Mouse (Mus musculus): ENCODE measurements around the gene Psmd4.
A peak's percentile ranks its signal among the peaks of the same experiment; 100 is the strongest.
"Not testable (repeated sequence)": the region's sequence is repeated elsewhere in the genome, so short reads cannot be mapped to it uniquely, and the experiment has no call there.

Psmd4 gene

DNA sequence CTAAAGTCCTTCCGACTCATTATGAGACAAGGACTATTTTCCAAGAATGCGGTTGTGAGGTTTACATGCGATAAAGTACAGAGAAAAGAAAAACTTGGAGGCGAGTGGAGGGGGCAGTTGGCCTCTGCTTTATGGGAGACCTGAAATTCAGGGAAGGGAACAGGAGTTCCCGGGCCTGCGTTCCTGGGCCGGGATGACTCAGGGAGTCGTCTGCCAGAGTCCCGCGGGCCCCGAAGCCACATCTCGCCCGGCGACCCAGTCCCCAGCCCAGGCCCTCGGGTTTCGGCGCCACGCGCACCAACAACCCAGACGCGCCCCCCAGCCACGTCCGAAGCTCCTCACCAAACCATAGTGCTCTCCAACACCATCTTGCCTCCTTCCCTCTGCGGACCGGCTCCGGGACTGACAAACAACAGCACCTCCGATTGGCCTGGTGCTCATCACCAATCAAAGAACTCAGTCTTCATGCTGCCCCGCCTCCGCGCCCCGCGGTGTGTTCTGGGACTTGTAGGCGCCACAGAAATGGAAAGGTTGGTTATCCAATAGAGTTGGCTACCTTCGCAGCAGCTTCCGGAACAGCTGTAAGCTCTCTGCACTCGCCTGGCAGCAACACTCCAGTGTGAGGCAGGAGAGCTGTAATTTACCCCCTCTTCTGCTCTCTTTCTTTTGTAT is at the start of gene Psmd4:
TSS of gene Psmd4 (minus strand) at position 449 of the 672 bp plus-strand sequence.
- peak; percentile 92 for DNase-seq (ENCODE audit: extremely low spot score, low read depth, low spot score)

DNA sequence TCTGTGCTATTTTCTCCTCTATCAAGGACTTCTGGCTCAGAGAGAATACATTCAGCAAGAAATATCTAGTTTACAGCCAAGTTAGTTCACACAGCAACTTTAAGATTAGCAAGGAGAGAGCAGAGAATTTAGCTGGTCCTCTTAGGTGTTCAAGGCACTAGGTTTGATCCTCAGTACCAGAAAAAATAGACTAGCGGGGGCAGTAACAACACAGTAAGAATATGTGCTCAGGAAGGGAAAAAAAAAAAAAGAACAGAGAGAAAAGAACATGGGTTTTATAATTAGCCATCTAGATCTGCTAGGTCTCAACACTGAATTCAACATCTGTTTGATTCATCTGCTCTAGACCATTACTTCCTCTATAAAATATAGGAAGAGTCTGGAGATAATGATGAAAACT is 45.7 kb upstream of the Psmd4 start:
- no peak for DNase-seq (ENCODE audit: extremely low spot score, low read depth, low spot score)

DNA sequence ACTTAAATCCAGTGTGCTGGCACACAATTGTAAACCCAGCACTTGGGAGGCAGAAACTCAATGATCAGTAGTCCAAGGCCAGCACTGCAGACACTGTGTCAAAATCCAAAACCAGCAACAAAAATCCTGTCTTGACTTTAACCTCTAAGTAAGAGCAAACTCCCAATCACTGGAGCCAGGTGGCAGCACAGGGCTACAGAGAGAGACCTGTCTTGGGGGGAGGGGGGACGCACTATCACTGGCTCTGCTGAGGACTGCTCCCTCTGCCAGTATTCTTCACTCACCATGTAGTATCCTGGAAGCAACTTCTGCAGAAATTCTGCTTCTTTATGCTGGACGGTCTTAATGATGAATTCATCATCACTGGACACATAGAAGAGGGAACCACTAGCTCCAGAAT is 29.2 kb upstream of the Psmd4 start:
- DNase-seq (ENCODE audit: extremely low spot score, low read depth, low spot score): no peak

DNA sequence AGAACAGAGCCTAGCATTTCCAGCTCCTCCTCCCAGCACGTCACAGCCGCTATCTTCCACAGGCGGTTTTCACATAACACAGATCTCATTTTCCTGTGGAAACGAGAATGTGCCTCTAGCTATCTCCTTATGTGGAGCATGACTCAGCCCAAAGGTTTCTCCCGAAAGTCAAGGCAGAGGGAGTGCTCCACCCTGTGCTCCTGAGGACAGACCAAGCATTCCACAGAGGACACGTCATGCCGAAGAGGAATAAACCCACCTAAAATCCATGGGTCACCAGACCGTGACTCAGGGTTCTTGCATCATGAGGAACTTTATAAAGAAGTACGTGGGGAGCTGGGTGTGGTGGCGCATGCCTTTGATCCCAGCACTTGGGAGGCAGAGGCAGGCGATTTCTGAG is 24.2 kb upstream of the Psmd4 start:
- DNase-seq (ENCODE audit: extremely low spot score, low read depth, low spot score): no peak

DNA sequence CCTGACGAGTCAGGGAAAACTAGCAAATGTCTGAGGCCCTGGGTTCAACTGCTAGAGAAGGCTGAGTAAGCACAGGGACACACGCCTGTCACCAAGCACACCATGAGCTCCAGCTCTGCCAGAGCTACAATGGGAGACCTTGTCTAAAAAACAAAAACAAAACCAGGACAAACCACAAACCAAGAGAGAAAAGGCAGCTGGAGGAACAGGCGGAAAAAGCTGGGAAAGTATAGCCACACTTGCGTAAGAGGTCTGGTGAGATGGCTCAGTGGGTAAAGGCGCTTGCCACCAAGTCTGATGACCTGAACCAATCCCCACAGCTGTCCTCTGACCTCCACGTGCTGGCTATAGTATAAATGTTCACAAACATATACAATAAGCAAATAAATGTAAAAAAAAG is 23.7 kb upstream of the Psmd4 start:
- no peak for DNase-seq (ENCODE audit: extremely low spot score, low read depth, low spot score)

DNA sequence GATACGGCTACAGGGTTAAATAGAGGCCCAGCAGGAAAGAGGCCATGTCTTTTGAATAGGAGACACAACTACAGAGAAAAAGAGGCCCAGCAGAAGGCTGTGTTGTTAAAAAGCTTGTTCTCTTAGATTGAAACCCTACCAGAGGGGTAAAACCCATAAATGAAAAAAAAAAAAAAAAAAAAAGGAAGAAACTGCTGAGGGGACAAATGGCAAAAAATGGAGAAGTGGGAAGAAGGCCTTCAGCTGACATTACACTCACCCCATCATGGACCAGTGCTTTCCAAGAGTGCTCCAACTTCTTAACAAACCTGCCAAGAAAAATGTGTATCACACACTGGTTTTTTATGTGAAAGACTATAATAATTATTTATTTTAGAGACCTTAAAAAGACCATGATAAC is 23.1 kb upstream of the Psmd4 start:
- no peak for DNase-seq (ENCODE audit: extremely low spot score, low read depth, low spot score)

DNA sequence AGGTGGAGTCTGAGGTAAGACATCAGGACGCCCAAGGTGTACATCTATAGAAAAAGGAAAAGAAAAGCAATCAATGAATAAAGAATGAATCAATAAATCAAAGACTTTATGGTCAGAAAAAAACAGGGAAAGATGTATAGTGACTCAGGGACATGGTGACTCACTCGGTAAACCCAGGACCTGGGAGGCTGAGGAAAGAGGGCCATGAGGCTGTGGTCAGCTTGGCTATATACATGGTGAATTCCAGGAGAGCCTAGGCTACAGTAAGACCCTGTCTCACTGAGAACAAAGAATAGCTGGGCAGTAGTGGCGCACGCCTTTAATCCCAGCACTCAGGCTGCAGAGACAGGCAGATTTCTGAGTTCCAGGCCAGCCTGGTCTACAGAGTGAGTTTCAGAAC is 21.3 kb upstream of the Psmd4 start:
- DNase-seq (ENCODE audit: extremely low spot score, low read depth, low spot score): no peak

DNA sequence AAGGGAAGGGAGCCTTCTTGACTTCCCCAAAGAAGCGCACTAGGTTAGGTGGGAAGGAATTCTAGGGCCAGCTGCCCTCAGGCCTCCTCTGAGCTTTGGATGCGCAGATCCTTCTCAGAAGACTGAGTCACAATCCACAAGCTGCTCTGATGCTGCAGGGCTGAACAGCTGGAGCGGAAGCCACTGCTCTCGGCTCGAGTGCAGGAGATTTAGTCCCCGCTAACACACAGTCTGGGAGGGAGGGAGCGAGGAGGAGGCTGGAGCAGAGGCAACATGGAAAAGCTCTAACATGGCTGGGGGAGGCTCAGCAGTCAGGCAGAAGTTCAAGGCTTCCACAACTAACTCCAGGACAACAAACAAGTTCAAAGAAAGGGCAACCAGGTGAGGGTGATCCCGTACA is 15.7 kb upstream of the Psmd4 start:
- no peak for DNase-seq (ENCODE audit: extremely low spot score, low read depth, low spot score)

DNA sequence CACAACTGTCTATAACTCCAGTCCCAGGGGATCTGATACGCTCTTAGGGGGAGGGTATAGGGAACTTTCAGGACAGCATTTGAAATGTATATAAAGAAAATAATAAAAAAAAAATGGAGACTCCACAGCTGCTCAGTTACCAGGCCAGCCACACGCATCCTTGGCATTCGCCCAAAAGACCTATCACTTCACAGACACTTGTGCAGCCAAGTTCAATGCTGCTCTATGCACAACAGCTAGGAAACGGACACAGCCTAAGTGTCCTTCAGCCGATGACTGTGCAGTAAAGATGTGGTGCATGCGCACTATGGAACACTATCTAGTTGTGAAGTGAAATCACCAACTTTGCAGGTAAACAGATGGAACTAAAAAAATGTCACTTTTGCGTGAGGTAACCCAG is 13.9 kb upstream of the Psmd4 start:
- no peak for DNase-seq (ENCODE audit: extremely low spot score, low read depth, low spot score)

DNA sequence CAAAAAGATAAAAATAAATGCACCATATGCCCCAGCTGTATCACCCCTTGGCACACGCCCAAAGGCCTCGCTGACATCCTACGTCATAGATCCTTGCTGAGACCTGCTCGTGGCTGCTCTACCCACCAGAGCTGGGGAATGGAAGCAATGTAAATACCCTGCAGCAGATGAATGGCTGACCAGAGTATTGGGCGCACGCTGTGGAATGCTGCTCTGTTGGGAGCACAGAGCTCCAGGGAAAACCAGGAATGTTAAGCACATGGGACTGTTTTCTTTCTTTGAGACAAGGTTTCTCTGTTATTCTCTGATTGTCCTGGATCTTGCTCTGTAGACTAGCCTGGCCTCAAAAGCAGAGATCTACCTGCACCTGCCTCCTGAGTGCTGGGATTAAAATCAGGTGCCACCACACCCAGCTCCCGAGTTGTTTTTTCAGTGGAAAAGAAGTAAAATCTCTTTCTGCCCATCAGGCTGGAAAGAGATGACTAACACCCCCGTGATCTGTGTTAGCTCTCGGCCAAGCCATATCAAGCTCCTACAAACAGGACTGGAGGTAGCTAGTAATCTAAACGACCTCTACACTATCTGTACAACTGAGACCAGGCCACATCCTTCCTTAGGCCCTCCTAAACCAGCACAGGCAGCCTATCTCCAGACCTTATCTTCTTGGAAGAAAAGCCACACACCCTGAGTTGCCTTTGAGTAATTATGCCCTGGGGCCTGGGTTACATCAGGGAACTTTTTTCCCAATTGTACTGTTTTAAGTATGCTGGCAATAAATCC is 12.3 kb upstream of the Psmd4 start:
- DNase-seq (ENCODE audit: extremely low spot score, low read depth, low spot score): no peak

DNA sequence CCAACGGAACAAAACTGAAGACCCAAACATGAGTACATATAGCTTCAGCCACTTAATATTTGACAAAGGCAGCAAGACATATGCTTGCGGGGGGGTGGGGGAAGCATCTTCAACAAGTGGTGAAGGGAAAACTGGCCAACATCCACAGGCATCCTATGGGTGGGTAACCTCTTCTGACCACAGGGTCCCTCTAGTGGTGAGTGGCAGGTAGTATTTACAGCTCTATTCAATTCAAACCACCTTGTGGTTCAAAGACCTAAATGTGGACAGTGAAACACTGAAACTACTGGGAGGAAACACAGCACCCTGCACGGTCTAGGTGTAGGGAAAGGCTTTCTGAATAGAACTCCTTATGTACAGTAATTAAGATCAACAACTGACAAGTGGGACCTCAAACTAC is 11.3 kb upstream of the Psmd4 start:
- no peak for DNase-seq (ENCODE audit: extremely low spot score, low read depth, low spot score)

DNA sequence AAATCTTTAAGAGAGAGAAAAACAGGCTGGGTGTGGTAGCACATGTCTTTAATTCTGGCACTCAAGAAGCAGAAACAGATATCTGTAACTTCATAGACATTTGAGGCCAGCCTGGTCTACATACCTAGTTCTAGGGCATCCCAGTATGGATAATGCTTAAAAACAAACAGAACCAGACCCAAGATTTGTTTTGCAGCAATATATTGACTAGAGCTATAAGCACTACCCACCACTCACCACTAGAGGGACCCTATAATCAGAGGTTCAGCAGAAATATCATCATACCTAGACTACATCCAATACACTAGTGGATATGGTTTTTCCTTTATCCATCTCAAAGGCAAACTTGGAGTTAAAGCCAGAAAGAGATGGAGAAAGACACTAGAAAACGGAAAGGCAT is 10.5 kb upstream of the Psmd4 start:
- no peak for DNase-seq (ENCODE audit: extremely low spot score, low read depth, low spot score)

DNA sequence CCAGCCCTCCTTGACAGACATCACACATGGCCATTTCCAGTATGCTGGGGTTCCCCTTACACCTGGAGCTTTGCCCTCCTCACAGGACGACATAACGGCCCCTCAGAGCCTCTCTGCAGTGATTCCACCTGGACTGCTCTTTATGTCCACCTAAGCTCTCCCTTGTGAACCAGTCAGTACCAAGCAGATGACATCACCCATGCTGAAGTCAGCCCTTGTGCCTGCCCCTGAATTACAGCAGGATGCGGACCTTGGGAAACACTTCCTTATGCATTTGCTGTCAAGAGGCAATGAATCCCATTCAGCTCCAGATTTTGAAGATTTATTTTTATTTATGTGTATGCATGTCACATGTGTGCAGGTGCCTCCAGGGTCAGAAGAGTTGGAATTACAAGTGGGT is 5.5 kb upstream of the Psmd4 start:
- DNase-seq (ENCODE audit: extremely low spot score, low read depth, low spot score): no peak

DNA sequence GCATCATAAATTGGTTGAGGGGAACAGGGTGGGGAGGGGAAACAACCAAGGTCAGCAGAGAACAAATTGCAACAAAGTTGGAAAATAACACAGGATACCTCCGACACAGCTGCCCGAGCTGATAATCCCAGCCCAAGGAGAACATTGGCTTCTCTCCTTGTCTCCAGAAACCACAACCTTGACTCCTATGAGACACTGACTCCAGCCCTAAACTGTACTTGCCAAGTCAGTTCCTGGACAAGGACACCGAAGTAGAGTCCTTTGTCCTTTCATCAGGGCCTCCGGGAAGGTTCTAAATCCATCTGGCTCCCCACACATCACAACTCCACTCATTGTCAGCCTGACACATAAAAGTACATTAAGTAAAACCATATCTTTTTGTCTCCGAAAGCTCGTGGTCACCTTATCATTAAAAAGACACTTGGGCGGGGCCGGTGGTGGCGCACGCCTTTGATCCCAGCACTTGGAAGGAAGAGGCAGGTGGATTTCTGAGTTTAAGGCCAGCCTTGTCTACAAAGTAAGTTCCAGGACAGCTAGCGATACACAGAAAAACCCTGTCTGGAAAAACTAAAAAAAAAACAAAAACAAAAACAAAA is 4.1 kb upstream of the Psmd4 start:
- DNase-seq (ENCODE audit: extremely low spot score, low read depth, low spot score): no peak

DNA sequence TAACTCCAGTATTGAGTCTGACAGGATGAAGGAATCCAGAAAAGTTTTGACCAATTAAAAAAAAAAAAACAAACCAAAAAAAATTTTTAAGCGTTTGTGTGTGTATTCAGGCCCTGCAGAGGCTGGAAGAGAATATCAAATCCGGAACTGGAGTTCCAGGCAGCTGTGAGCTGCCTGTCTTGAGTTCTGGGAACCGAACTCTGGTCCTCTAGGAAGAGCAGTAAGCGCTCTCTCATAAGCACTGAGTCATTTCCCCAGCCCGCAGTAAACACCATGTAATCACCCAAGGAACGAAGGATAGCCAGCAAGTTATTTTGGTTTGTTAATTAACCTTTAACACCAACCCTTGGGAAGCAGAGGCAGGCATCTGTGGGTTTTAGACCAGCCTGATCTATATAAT is 837 bp upstream of the Psmd4 start:
- no peak for DNase-seq (ENCODE audit: extremely low spot score, low read depth, low spot score)

DNA sequence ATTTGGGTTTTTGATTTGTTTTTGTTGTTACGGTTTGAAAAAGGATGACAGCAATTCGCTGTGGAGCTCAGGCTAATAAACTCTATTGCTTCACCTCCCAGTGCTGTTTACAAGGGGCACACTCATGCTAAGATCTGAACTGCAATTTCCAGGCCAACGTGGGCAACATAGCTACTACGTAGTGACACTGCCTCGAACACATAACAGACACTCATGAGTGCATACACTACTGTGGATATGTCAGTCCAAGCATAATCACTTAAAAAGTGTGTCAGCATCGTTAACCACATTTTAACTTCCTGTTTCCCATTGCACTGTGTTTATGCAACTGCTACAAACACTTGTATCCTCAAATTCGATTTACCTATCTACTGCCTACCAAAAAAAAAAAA is 420 bp upstream of the Psmd4 start:
- DNase-seq (ENCODE audit: extremely low spot score, low read depth, low spot score): no peak

DNA sequence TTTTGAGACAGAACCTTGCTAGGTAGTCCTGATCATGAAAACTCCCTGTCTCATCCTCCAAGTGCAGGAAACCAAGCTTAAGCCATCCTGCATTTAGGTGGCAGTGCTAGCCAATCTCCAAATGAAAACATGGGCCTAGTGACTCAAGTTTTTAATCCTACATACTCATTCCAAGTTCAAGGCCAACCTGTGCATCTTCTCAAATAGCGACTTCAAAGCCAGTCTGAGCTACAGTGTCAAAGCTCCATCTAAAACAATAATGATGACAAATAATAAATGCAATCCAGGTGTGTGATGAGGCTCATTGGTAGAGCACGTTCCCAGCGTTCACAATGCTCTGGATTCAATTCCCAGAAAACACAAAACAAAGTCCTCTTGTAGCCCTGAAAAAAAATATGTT is 789 bp downstream of the Psmd4 start:
- no peak for DNase-seq (ENCODE audit: extremely low spot score, low read depth, low spot score)

DNA sequence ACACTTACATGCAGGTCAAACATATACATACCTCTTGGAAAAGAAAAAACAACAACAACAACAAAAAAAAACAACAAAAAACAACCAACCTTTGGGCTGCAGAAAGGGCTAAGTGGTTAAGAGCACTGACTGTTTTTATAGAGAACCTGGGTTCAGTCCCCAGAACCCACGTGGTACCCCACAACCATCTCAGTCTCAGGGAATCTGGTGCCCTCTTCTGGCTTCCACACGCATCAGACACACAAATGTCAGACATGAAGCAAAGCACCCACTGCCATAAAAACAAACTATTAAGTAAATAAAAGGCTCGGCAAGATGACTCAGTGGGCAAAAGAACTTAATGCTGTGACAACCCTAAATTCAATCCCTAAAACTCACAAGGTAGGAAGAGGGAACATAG is 12.5 kb downstream of the Psmd4 start:
- DNase-seq (ENCODE audit: extremely low spot score, low read depth, low spot score): no peak

DNA sequence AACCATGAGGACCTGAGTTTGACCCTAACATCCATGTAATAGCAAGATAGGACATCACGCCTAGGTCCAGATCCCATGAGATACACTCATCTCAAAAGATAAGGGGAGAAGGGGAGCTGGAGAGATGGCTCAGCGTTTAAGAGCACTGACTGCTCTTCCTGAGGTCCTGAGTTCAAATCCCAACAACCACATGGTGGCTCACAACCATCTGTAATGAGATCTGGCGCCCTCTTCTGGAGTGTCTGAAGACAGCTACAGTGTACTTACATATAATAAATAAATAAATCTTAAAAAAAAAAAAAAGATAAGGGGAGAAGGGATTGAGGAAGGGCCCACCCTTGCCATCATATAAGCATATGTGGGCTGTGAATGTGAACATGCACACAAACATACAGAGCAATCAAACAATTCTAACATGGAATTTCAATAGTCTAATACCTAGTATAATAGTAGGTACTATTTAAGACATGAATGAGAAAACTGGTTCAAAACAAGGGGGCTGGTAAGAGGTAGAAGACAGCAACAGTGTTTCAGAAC is 13.1 kb downstream of the Psmd4 start:
- DNase-seq (ENCODE audit: extremely low spot score, low read depth, low spot score): not testable (repeated sequence)

DNA sequence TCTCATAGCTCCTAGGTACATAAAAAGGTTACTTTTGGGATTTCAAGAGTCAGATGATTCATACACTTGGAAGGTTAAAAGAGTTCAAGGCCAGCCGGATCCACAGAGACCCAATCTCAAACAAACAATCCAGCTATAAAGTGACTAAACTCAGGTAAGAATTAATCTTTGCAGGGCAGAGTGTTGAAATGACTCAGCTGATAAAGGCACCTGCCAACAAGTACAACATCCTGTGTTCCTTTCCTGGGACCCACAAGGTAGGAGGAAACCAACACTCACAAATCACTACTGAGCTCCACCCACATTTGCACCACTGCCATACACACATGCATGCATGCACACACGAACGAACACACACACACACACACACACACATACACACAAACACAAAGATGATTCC is 13.8 kb downstream of the Psmd4 start:
- no peak for DNase-seq (ENCODE audit: extremely low spot score, low read depth, low spot score)

DNA sequence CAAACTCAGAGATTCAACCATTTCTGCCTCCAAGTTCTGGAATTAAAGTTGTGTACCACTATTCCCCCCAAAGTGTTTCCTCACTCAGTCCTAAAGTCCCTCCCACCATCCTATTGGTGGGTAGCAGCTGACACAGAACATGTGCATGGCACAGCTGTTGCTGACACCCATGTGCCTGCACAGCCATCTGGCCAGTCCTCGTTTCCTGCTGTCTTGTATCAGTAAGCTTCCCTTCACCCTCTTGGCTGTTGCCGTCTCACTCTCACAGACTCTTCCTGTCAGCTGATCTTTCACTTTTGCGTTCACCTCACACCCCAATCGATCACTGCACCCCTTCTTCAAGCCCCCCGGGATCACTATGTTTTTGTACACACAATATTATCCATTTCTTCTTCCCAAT is 14.7 kb downstream of the Psmd4 start:
- DNase-seq (ENCODE audit: extremely low spot score, low read depth, low spot score): no peak

DNA sequence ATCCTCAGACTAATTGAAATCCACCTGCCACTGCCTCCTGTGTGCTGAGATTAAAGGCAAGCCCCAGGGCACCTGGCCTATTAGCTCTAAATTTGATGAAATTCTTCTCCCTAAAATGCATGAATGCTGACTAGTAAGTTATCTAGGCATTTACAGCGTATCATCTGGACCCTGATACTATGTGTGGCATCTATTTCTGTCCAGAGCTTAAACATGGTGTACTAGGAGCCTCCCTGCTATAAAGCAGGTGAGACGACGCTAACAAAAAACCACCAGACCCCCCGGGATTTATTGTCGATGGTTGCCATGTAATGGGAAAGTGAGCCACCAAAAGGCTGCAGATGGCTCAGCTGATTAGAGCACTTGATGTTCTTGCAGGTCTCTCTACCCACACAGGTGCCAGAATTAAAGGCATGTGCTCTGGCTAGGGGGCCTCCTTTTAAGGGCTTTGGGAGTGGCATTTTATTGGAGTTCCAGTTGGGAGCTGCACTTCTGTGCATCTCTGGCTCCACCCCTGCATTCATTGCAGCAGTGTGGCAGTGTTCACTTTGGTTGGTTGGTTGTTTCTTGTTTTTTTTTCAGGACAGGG is 15.3 kb downstream of the Psmd4 start:
- no peak for DNase-seq (ENCODE audit: extremely low spot score, low read depth, low spot score)
